Mouse (Mus musculus): Measurements from ENCODE around the gene Treml2. TPM values are rescaled to one million over a fixed set of nuclear protein-coding genes. Genes with fewer than 3 reads are reported as not detected.

Gene Treml2
- polyA plus RNA-seq, 1 experiment from 2014 or later = 0.27 TPM

GRCm38 (mm10) chr17:48280943-48281738 lies 18.2 kb upstream of the Treml2 start:
- Histone ChIP-seq H3K4me1 (ENCODE audit: control insufficient read depth, insufficient read depth, low read length) (peaks cover 7% of the 10 kb centered on the region; the same call in 1 of the 2 replicates), H3K36me3 (ENCODE audit: control insufficient read depth, insufficient read depth, low read length) (no peaks in the 10 kb centered on the region), H3K9ac (ENCODE audit: low read depth, low read length) (peak overlapping the region; percentile 56), H3K27me3 (replicated peaks; ENCODE audit: control insufficient read depth, insufficient read depth, low read length) (no peaks in the 10 kb centered on the region), H3K4me3 (ENCODE audit: low read length) (peak overlapping the region; percentile 30), H3K9me3 (ENCODE audit: control insufficient read depth, low read length) (no peaks in the 10 kb centered on the region), H3K27ac (ENCODE audit: low read length) (no peak overlapping the region), H3K4me2 (ENCODE audit: low read depth, low read length) (peak overlapping the region; percentile 50)
- peak; percentile 53 for ATAC-seq
- 19% methylated on average over 18 of the region's 18 CpGs for WGBS

- H3K27me3 ChIP-seq (replicated peaks; ENCODE audit: control insufficient read depth, insufficient read depth, low read length) = no peaks in the 10 kb centered on the region
- no peaks in the 10 kb centered on the region for H3K36me3 ChIP-seq (ENCODE audit: control insufficient read depth, insufficient read depth, low read length)
- 0 out of 2 replicates have a peak, but pooled peaks have one; percentile 26 for ATAC-seq
- H3K9ac ChIP-seq (ENCODE audit: low read depth, low read length) = peak overlapping the region; percentile 56; the same call in 1 of the 2 replicates
- H3K27ac ChIP-seq (ENCODE audit: low read length) = no peak overlapping the region
- no peaks in the 10 kb centered on the region for H3K9me3 ChIP-seq (ENCODE audit: control insufficient read depth, low read length)
- 3% methylated on average over 3 of the region's 3 CpGs for WGBS
- peak overlapping the region; percentile 50 for H3K4me2 ChIP-seq (ENCODE audit: low read depth, low read length)
- peaks cover 7% of the 10 kb centered on the region; the same call in 1 of the 2 replicates for H3K4me1 ChIP-seq (ENCODE audit: control insufficient read depth, insufficient read depth, low read length)
- H3K4me3 ChIP-seq (ENCODE audit: low read length) = peak overlapping the region; percentile 30
These were observed 17.6 kb upstream of the Treml2 start for GRCm38 (mm10) chr17:48281739-48282085.

- WGBS = 47% methylated on average over 1 of the region's 1 CpGs
- no peak for ATAC-seq
These were observed 12.5 kb upstream of the Treml2 start for GRCm38 (mm10) chr17:48286765-48287164.

GRCm38 (mm10) chr17:48287276-48287675 lies 12.0 kb upstream of the Treml2 start:
- Histone ChIP-seq H3K4me1 (ENCODE audit: control insufficient read depth, insufficient read depth, low read length) (no peaks in the 10 kb centered on the region), H3K9me3 (ENCODE audit: control insufficient read depth, low read length) (no peaks in the 10 kb centered on the region; the same call in 1 of the 2 replicates), H3K36me3 (ENCODE audit: control insufficient read depth, insufficient read depth, low read length) (no peaks in the 10 kb centered on the region), H3K9ac (ENCODE audit: low read depth, low read length) (no peak overlapping the region), H3K4me2 (ENCODE audit: low read depth, low read length) (no peak overlapping the region), H3K27me3 (replicated peaks; ENCODE audit: control insufficient read depth, insufficient read depth, low read length) (no peaks in the 10 kb centered on the region), H3K4me3 (ENCODE audit: low read length) (no peak overlapping the region), H3K27ac (ENCODE audit: low read length) (no peak overlapping the region)
- ATAC-seq = no peak
- 69% methylated on average over 2 of the region's 2 CpGs for WGBS

More at GRCm38 (mm10) chr17:48286765-48287164, 12.5 kb upstream of the Treml2 start:
- H3K36me3 ChIP-seq (ENCODE audit: control insufficient read depth, insufficient read depth, low read length) = no peaks in the 10 kb centered on the region
- H3K4me3 ChIP-seq (ENCODE audit: low read length) = no peak overlapping the region
- no peaks in the 10 kb centered on the region; the same call in 1 of the 2 replicates for H3K9me3 ChIP-seq (ENCODE audit: control insufficient read depth, low read length)
- no peak overlapping the region for H3K9ac ChIP-seq (ENCODE audit: low read depth, low read length)
- H3K4me1 ChIP-seq (ENCODE audit: control insufficient read depth, insufficient read depth, low read length) = no peaks in the 10 kb centered on the region
- H3K27me3 ChIP-seq (replicated peaks; ENCODE audit: control insufficient read depth, insufficient read depth, low read length) = no peaks in the 10 kb centered on the region
- H3K4me2 ChIP-seq (ENCODE audit: low read depth, low read length) = no peak overlapping the region
- no peak overlapping the region for H3K27ac ChIP-seq (ENCODE audit: low read length)

GRCm38 (mm10) chr17:48293500-48294194 lies 5.7 kb upstream of the Treml2 start:
- Histone ChIP-seq H3K27ac (ENCODE audit: low read length) (no peak overlapping the region), H3K9me3 (ENCODE audit: control insufficient read depth, low read length) (no peaks in the 10 kb centered on the region; the same call in 1 of the 2 replicates), H3K9ac (ENCODE audit: low read depth, low read length) (no peak overlapping the region), H3K4me3 (ENCODE audit: low read length) (no peak overlapping the region), H3K4me1 (ENCODE audit: control insufficient read depth, insufficient read depth, low read length) (no peaks in the 10 kb centered on the region), H3K36me3 (ENCODE audit: control insufficient read depth, insufficient read depth, low read length) (no peaks in the 10 kb centered on the region), H3K4me2 (ENCODE audit: low read depth, low read length) (no peak overlapping the region), H3K27me3 (replicated peaks; ENCODE audit: control insufficient read depth, insufficient read depth, low read length) (no peaks in the 10 kb centered on the region)
- WGBS = 86% methylated on average over 5 of the region's 5 CpGs
- no peak for ATAC-seq

GRCm38 (mm10) chr17:48299756-48300155 lies 458 bp downstream of the Treml2 start:
- Histone ChIP-seq H3K4me1 (ENCODE audit: control insufficient read depth, insufficient read depth, low read length) (peaks cover 7% of the 10 kb centered on the region), H3K36me3 (ENCODE audit: control insufficient read depth, insufficient read depth, low read length) (no peaks in the 10 kb centered on the region), H3K27ac (ENCODE audit: low read length) (no peak overlapping the region), H3K4me3 (ENCODE audit: low read length) (no peak overlapping the region), H3K4me2 (ENCODE audit: low read depth, low read length) (peak overlapping the region; percentile 16; the same call in 1 of the 2 replicates), H3K9ac (ENCODE audit: low read depth, low read length) (no peak overlapping the region), H3K27me3 (replicated peaks; ENCODE audit: control insufficient read depth, insufficient read depth, low read length) (no peaks in the 10 kb centered on the region), H3K9me3 (ENCODE audit: control insufficient read depth, low read length) (no peaks in the 10 kb centered on the region)
- peak; percentile 18; the same call in 1 of the 2 replicates for ATAC-seq
- 56% methylated on average over 7 of the region's 7 CpGs for WGBS

- H3K4me2 ChIP-seq (ENCODE audit: low read depth, low read length) = peak overlapping the region; percentile 16; the same call in 1 of the 2 replicates
- peaks cover 7% of the 10 kb centered on the region for H3K4me1 ChIP-seq (ENCODE audit: control insufficient read depth, insufficient read depth, low read length)
- peak; percentile 74 for ATAC-seq
- no peaks in the 10 kb centered on the region for H3K36me3 ChIP-seq (ENCODE audit: control insufficient read depth, insufficient read depth, low read length)
- H3K9me3 ChIP-seq (ENCODE audit: control insufficient read depth, low read length) = no peaks in the 10 kb centered on the region
- no peak overlapping the region for H3K9ac ChIP-seq (ENCODE audit: low read depth, low read length)
- no peak overlapping the region for H3K4me3 ChIP-seq (ENCODE audit: low read length)
- no peak overlapping the region for H3K27ac ChIP-seq (ENCODE audit: low read length)
- 59% methylated on average over 7 of the region's 7 CpGs for WGBS
- H3K27me3 ChIP-seq (replicated peaks; ENCODE audit: control insufficient read depth, insufficient read depth, low read length) = no peaks in the 10 kb centered on the region
These were observed 901 bp downstream of the Treml2 start for GRCm38 (mm10) chr17:48300199-48300598.

GRCm38 (mm10) chr17:48300861-48301260 lies 1.6 kb downstream of the Treml2 start:
- no peaks in the 10 kb centered on the region for H3K27me3 ChIP-seq (replicated peaks; ENCODE audit: control insufficient read depth, insufficient read depth, low read length)
- H3K27ac ChIP-seq (ENCODE audit: low read length) = no peak overlapping the region
- H3K4me3 ChIP-seq (ENCODE audit: low read length) = no peak overlapping the region
- no peaks in the 10 kb centered on the region for H3K36me3 ChIP-seq (ENCODE audit: control insufficient read depth, insufficient read depth, low read length)
- H3K9me3 ChIP-seq (ENCODE audit: control insufficient read depth, low read length) = no peaks in the 10 kb centered on the region
- 66% methylated on average over 9 of the region's 9 CpGs for WGBS
- H3K4me1 ChIP-seq (ENCODE audit: control insufficient read depth, insufficient read depth, low read length) = peaks cover 7% of the 10 kb centered on the region
- ATAC-seq = no peak
- H3K4me2 ChIP-seq (ENCODE audit: low read depth, low read length) = no peak overlapping the region
- H3K9ac ChIP-seq (ENCODE audit: low read depth, low read length) = no peak overlapping the region

GRCm38 (mm10) chr17:48301792-48302191 lies 2.5 kb downstream of the Treml2 start:
- Histone ChIP-seq H3K36me3 (ENCODE audit: control insufficient read depth, insufficient read depth, low read length) (no peaks in the 10 kb centered on the region), H3K4me2 (ENCODE audit: low read depth, low read length) (no peak overlapping the region), H3K27ac (ENCODE audit: low read length) (no peak overlapping the region), H3K9ac (ENCODE audit: low read depth, low read length) (no peak overlapping the region), H3K9me3 (ENCODE audit: control insufficient read depth, low read length) (no peaks in the 10 kb centered on the region), H3K4me1 (ENCODE audit: control insufficient read depth, insufficient read depth, low read length) (peaks cover 7% of the 10 kb centered on the region), H3K27me3 (replicated peaks; ENCODE audit: control insufficient read depth, insufficient read depth, low read length) (no peaks in the 10 kb centered on the region), H3K4me3 (ENCODE audit: low read length) (no peak overlapping the region)
- WGBS = 94% methylated on average over 5 of the region's 5 CpGs
- no peak for ATAC-seq
